Mouse (Mus musculus) CH12.LX (cell line): ENCODE data around the gene Tle3. TPM values are rescaled to one million over a fixed set of nuclear protein-coding genes. Genes with fewer than 3 reads are reported as not detected.

Experiments used
- DNase-seq: peaks from one replicate; pipeline ENCODE4 v3.0.0-alpha.2; 2013; ENCODE audit errors: extremely low read depth
- H3K27ac ChIP-seq: 2 replicates; pipeline ENCODE4 v1.5.1; 2012; ENCODE audit warnings: low read depth, mild to moderate bottlenecking, control low read depth, moderate library complexity; ENCODE audit not compliant: insufficient read depth
- H3K27me3 ChIP-seq: replicated peaks from 2 replicates; pipeline ENCODE3; 2012; ENCODE audit warnings: inconsistent platforms
- H3K36me3 ChIP-seq, 2 experiments: replicated peaks in 1 of 2; 2 replicates each; pipeline versions ENCODE3 to v1.6.1; 2012; ENCODE audit warnings: inconsistent platforms in 1 of 2, low read length in 1 of 2, mild to moderate bottlenecking in 1 of 2, mixed read lengths in 1 of 2, moderate library complexity in 1 of 2; ENCODE audit not compliant: control insufficient read depth in 1 of 2, insufficient read depth in 1 of 2
- H3K4me1 ChIP-seq, 2 experiments: 2 replicates each; pipeline ENCODE4 v1.6.1; 2012; ENCODE audit warnings: inconsistent platforms in 1 of 2, moderate library complexity in 1 of 2; ENCODE audit not compliant: insufficient read depth in 2 of 2, control insufficient read depth in 1 of 2
- H3K4me2 ChIP-seq: 2 replicates; pipeline ENCODE4 v1.6.1; 2012; ENCODE audit warnings: low read depth, mild to moderate bottlenecking, control low read depth; ENCODE audit not compliant: poor library complexity, insufficient read depth, severe bottlenecking
- H3K4me3 ChIP-seq, 3 experiments: fragments of 150-350 bp in 1 of 3; sonication (generic) in 1 of 3; replicated peaks in 1 of 3; 2 replicates each; pipeline versions ENCODE3 to v1.5.1; 2011 to 2012; ENCODE audit warnings: low read depth in 2 of 3, low read length in 2 of 3, mild to moderate bottlenecking in 2 of 3, moderate library complexity in 2 of 3, control low read depth in 1 of 3, improper control_type of control experiment in 1 of 3, inconsistent platforms in 1 of 3, mixed read lengths in 1 of 3; ENCODE audit not compliant: poor library complexity in 1 of 3
- H3K79me2 ChIP-seq: replicated peaks from 2 replicates; pipeline ENCODE4 v1.6.1; 2012; ENCODE audit warnings: mild to moderate bottlenecking, moderate library complexity; ENCODE audit not compliant: control insufficient read depth, poor library complexity, insufficient read depth, severe bottlenecking; ENCODE audit errors: extremely low read depth
- H3K9ac ChIP-seq: 2 replicates; pipeline ENCODE4 v1.6.1; 2012; ENCODE audit warnings: low read depth, mild to moderate bottlenecking, control low read depth, moderate library complexity; ENCODE audit not compliant: insufficient read depth
- H3K9me3 ChIP-seq: replicated peaks from 2 replicates; pipeline ENCODE3; 2012; ENCODE audit warnings: low read length, inconsistent platforms, mixed read lengths
- BHLHE40 ChIP-seq: IDR thresholded peaks from 2 replicates; pipeline ENCODE4 v1.6.1; 2011; ENCODE audit warnings: mild to moderate bottlenecking, low read depth, low read length, improper control_type of control experiment
- CHD1 ChIP-seq: IDR thresholded peaks from 2 replicates; pipeline ENCODE4 v1.6.1; 2012; ENCODE audit warnings: low read depth, low read length, improper control_type of control experiment, inconsistent platforms
- CHD2 ChIP-seq: IDR thresholded peaks from 2 replicates; pipeline ENCODE4 v1.6.1; 2011; ENCODE audit warnings: low read length, improper control_type of control experiment
- E2F4 ChIP-seq: IDR thresholded peaks from 2 replicates; pipeline ENCODE4 v1.6.1; 2011; ENCODE audit warnings: low read depth, low read length, improper control_type of control experiment; ENCODE audit not compliant: insufficient replicate concordance
- ELF1 ChIP-seq: IDR thresholded peaks from 2 replicates; pipeline ENCODE4 v1.6.1; 2014; ENCODE audit warnings: low read depth, mild to moderate bottlenecking, inconsistent platforms, low read length, improper control_type of control experiment
- ETS1 ChIP-seq: conservative IDR thresholded peaks from 2 replicates; pipeline ENCODE4 v1.6.1; 2012; ENCODE audit warnings: low read depth, mild to moderate bottlenecking, inconsistent platforms, low read length, improper control_type of control experiment, moderate library complexity
- GABPA ChIP-seq: IDR thresholded peaks from 2 replicates; pipeline ENCODE4 v1.6.1; 2012; ENCODE audit warnings: low read depth, low read length, improper control_type of control experiment, inconsistent platforms; ENCODE audit not compliant: insufficient replicate concordance
- HCFC1 ChIP-seq: IDR thresholded peaks from 2 replicates; pipeline ENCODE4 v1.6.1; 2012; ENCODE audit warnings: low read depth, mild to moderate bottlenecking, inconsistent platforms, low read length, improper control_type of control experiment
- IRF4 ChIP-seq: IDR thresholded peaks from 2 replicates; pipeline ENCODE4 v1.6.1; 2014; ENCODE audit warnings: low read depth, mild to moderate bottlenecking, inconsistent platforms, low read length, improper control_type of control experiment
- JUND ChIP-seq: conservative IDR thresholded peaks from 2 replicates; pipeline ENCODE4 v1.6.1; 2011; ENCODE audit warnings: low read depth, low read length, improper control_type of control experiment
- KAT2A ChIP-seq: IDR thresholded peaks from 2 replicates; pipeline ENCODE4 v1.6.1; 2012; ENCODE audit warnings: low read length, improper control_type of control experiment, inconsistent platforms; ENCODE audit not compliant: insufficient replicate concordance
- MAFK ChIP-seq: IDR thresholded peaks from 2 replicates; pipeline ENCODE4 v1.6.1; 2011; ENCODE audit warnings: low read length, improper control_type of control experiment; ENCODE audit not compliant: insufficient replicate concordance
- MAZ ChIP-seq: IDR thresholded peaks from 2 replicates; pipeline ENCODE4 v1.6.1; 2012; ENCODE audit warnings: low read depth, mild to moderate bottlenecking, inconsistent platforms, low read length, improper control_type of control experiment, moderate library complexity
- MEF2A ChIP-seq: IDR thresholded peaks from 2 replicates; pipeline ENCODE4 v1.6.1; 2014; ENCODE audit warnings: low read depth, mild to moderate bottlenecking, inconsistent platforms, low read length, improper control_type of control experiment, borderline replicate concordance
- MYC ChIP-seq: IDR thresholded peaks from 2 replicates; pipeline ENCODE4 v1.6.1; 2011; ENCODE audit warnings: low read depth, mild to moderate bottlenecking, improper control_type of control experiment, low read length
- NELFE ChIP-seq: IDR thresholded peaks from 2 replicates; pipeline ENCODE4 v1.6.1; 2011; ENCODE audit warnings: low read depth, low read length, improper control_type of control experiment
- NRF1 ChIP-seq: IDR thresholded peaks from 2 replicates; pipeline ENCODE4 v1.6.1; 2014; ENCODE audit warnings: low read depth, mild to moderate bottlenecking, inconsistent platforms, low read length, improper control_type of control experiment, moderate library complexity
- PAX5 ChIP-seq: IDR thresholded peaks from 2 replicates; pipeline ENCODE4 v1.6.1; 2012; ENCODE audit warnings: low read length, inconsistent platforms, mixed read lengths
- POLR2A ChIP-seq: IDR thresholded peaks from 2 replicates; pipeline ENCODE4 v1.6.1; 2011; ENCODE audit warnings: low read depth, mild to moderate bottlenecking, improper control_type of control experiment, low read length
- POLR2AphosphoS2 ChIP-seq: IDR thresholded peaks from 2 replicates; pipeline ENCODE4 v1.6.1; 2011; ENCODE audit warnings: low read depth, low read length, improper control_type of control experiment
- RAD21 ChIP-seq: IDR thresholded peaks from 2 replicates; pipeline ENCODE4 v1.6.1; 2011; ENCODE audit warnings: low read depth, mild to moderate bottlenecking, low read length, improper control_type of control experiment, moderate library complexity
- RCOR1 ChIP-seq: conservative IDR thresholded peaks from 2 replicates; pipeline ENCODE4 v1.6.1; 2012; ENCODE audit warnings: low read depth, mild to moderate bottlenecking, inconsistent platforms, low read length, improper control_type of control experiment
- SIN3A ChIP-seq: IDR thresholded peaks from 2 replicates; pipeline ENCODE4 v1.6.1; 2012; ENCODE audit warnings: low read length, improper control_type of control experiment, inconsistent platforms
- SMC3 ChIP-seq: IDR thresholded peaks from 2 replicates; pipeline ENCODE4 v1.6.1; 2011; ENCODE audit warnings: low read depth, low read length, improper control_type of control experiment
- TBP ChIP-seq: conservative IDR thresholded peaks from 2 replicates; pipeline ENCODE4 v1.6.1; 2011; ENCODE audit warnings: low read depth, low read length, improper control_type of control experiment
- TCF12 ChIP-seq: IDR thresholded peaks from 2 replicates; pipeline ENCODE4 v1.6.1; 2014; ENCODE audit warnings: low read depth, mild to moderate bottlenecking, inconsistent platforms, low read length, improper control_type of control experiment
- UBTF ChIP-seq: IDR thresholded peaks from 2 replicates; pipeline ENCODE4 v1.6.1; 2012; ENCODE audit warnings: low read depth, mild to moderate bottlenecking, inconsistent platforms, low read length, improper control_type of control experiment, moderate library complexity
- USF1 ChIP-seq: IDR thresholded peaks from 2 replicates; pipeline ENCODE4 v1.6.1; 2014; ENCODE audit warnings: low read depth, mild to moderate bottlenecking, inconsistent platforms, low read length, improper control_type of control experiment
- ZKSCAN1 ChIP-seq: IDR thresholded peaks from 2 replicates; pipeline ENCODE4 v1.6.1; 2012; ENCODE audit warnings: low read depth, inconsistent platforms, low read length, improper control_type of control experiment, borderline replicate concordance
- ZMIZ1 ChIP-seq: IDR thresholded peaks from 2 replicates; pipeline ENCODE4 v1.6.1; 2012; ENCODE audit warnings: low read depth, mild to moderate bottlenecking, inconsistent platforms, low read length, improper control_type of control experiment
- ZNF384 ChIP-seq: IDR thresholded peaks from 2 replicates; pipeline ENCODE4 v1.6.1; 2012; ENCODE audit warnings: low read depth, low read length, improper control_type of control experiment, inconsistent platforms
- dilution Hi-C: fragments of 300-500 bp; cut with MboI; formaldehyde crosslinking; loops from 2 replicates; pipeline ENCODE4 v1.14.3; 2020; ENCODE audit warnings: low sequenced_read_pairs; ENCODE audit not compliant: extremely low pct_unique_long_range_greater_than_20kb, extremely low pct_ligation_motif_present
- in situ Hi-C: fragments of 300-500 bp; cut with MboI; formaldehyde crosslinking; loops from 3 replicates; pipeline ENCODE4 v1.14.3; 2019; ENCODE audit warnings: low sequenced_read_pairs, low pct_ligation_motif_present, low pct_unique_long_range_greater_than_20kb, mixed read lengths
- polyA plus RNA-seq: library from polyadenylated mRNA; unstranded; fragments of >175 nt; gene quantifications from 2 replicates; pipeline ENCODE4 v1.2.1, GENCODE M21; 2012; ENCODE audit warnings: low read depth; ENCODE audit not compliant: insufficient read length
- total RNA-seq, 2 experiments: library from RNA; depleted of rRNA; stranded (reverse); fragments of 300-350 nt in 1 of 2; fragments of >200 nt in 1 of 2; gene quantifications; 2 replicates each; pipeline ENCODE4 v1.2.3; 2012 to 2014

The Tle3 gene
- total and polyA plus RNA-seq, 3 experiments = 8.1 to 29.1 (median 22.8) TPM

GRCm38 (mm10) chr9:61323221-61323620 lies 48.9 kb upstream of the Tle3 start:
- Histone ChIP-seq H3K9me3 (peaks cover 2% of the 10 kb centered on the region), H3K27ac (no peak overlapping the region)
- DNase-seq = no peak
- TF ChIP-seq NRF1 (no peak), PAX5 (no peak), MYC (no peak), KAT2A (no peak), MEF2A (no peak), POLR2AphosphoS2 (no peak), SIN3A (no peak), MAFK (no peak), IRF4 (no peak), ZNF384 (no peak), USF1 (no peak), NELFE (no peak), RAD21 (no peak), E2F4 (no peak), UBTF (no peak), ETS1 (no peak), ELF1 (no peak), POLR2A (no peak), JUND (no peak)
- TF ChIP-seq, all 38 proteins: peak for 0
- Histone ChIP-seq H3K4me1 (peaks cover 11 to 37% of the 10 kb centered on the region in 2 experiments; a peak in 3 of 4 replicates), H3K4me2 (no peak overlapping the region), H3K27me3 (peaks cover 2% of the 10 kb centered on the region), H3K4me3 (no peak overlapping the region), H3K36me3 (no peaks in the 10 kb centered on the region), H3K9ac (no peak overlapping the region), H3K79me2 (no peaks in the 10 kb centered on the region)
- dilution Hi-C loops (no loop called here), in situ Hi-C loops (no loop called here)

GRCm38 (mm10) chr9:61323879-61324278 lies 48.3 kb upstream of the Tle3 start:
- H3K4me1 ChIP-seq = peaks cover 11 to 37% of the 10 kb centered on the region in 2 experiments; a peak in 3 of 4 replicates
- H3K4me2 ChIP-seq = no peak overlapping the region
- no peak overlapping the region for H3K27ac ChIP-seq
- in situ Hi-C loops (no loop called here), dilution Hi-C loops (no loop called here)
- no peaks in the 10 kb centered on the region for H3K36me3 ChIP-seq
- TF ChIP-seq JUND (no peak), MEF2A (no peak), SMC3 (no peak), BHLHE40 (no peak), E2F4 (no peak), MYC (no peak), GABPA (no peak), ZMIZ1 (no peak), RCOR1 (no peak), MAFK (no peak), POLR2AphosphoS2 (no peak), TBP (no peak), TCF12 (no peak), CHD1 (no peak), HCFC1 (no peak), ZKSCAN1 (no peak), CHD2 (no peak), UBTF (no peak), MAZ (no peak)
- H3K79me2 ChIP-seq = no peaks in the 10 kb centered on the region
- no peak overlapping the region for H3K4me3 ChIP-seq
- H3K9me3 ChIP-seq = peaks cover under 1% of the 10 kb centered on the region
- peaks cover 2% of the 10 kb centered on the region for H3K27me3 ChIP-seq
- DNase-seq = no peak
- H3K9ac ChIP-seq = no peak overlapping the region
